Mouse (Mus musculus) right cerebral cortex, postnatal 10 days (tissue): ENCODE results near the gene Grn.

Experiments used
- DNase-seq, 2 experiments: peaks; one replicate each; pipeline ENCODE4 v3.0.0; 2021; ENCODE audit warnings: low spot score in 2 of 2

Grn gene

DNA sequence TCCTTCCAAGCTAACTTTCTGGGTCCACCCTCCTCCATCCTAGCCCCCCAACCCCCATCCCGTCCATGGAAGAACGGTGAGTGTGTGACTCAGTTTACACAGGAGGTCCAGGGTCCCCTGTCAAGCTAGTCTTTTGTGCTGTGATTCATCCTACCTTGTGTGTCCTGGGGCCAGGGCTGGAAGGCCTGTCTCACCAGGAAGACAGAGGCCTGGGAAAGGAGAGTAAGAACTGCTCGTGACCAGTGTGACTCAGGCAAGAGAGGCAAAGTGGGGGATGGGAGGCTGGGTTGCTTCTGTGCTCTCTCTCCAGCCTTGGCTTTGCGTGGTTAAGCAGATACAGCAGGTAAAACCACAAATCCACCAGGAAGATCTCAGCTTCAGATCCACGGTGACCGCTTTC is 5.4 kb upstream of the Grn start:
- no peak for DNase-seq

GRCm38 (mm10) chr11:102425555-102426316 is 4.4 kb upstream of the Grn start:
- DNase-seq = no peak

GRCm38 (mm10) chr11:102428981-102429540 is 1.1 kb upstream of the Grn start:
- DNase-seq = peak in 1 of 2 experiments; percentile 39

GRCm38 (mm10) chr11:102429551-102429950 is 564 bp upstream of the Grn start:
- DNase-seq = no peak

GRCm38 (mm10) chr11:102431018-102431645 is 1.0 kb downstream of the Grn start:
- DNase-seq = peak; percentile 87 to 90

DNA sequence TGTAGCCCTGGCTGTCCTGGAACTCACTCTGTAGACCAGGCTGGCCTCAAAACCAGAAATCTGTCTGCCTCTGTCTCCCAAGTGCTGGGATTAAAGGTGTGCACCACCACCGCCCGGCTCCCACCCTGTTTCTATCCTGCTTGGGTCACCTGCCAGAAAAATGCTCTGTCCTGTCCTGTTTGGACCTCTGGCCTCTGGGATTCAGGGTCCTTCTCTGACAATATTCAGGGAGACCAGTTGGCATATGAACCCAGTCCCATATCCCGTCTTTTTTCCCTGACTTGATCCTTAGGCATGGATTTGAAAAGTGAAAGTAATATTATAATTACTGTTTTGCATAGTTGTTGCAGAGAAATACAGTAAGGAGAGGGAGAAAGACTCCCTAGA is 1.6 kb downstream of the Grn start:
- DNase-seq = no peak

GRCm38 (mm10) chr11:102432115-102432843 is 2.2 kb downstream of the Grn start:
- peak in 1 of 2 experiments; percentile 49 for DNase-seq

- peak; percentile 68 to 78 for DNase-seq
Measured at GRCm38 (mm10) chr11:102432896-102433295, 2.8 kb downstream of the Grn start.

DNA sequence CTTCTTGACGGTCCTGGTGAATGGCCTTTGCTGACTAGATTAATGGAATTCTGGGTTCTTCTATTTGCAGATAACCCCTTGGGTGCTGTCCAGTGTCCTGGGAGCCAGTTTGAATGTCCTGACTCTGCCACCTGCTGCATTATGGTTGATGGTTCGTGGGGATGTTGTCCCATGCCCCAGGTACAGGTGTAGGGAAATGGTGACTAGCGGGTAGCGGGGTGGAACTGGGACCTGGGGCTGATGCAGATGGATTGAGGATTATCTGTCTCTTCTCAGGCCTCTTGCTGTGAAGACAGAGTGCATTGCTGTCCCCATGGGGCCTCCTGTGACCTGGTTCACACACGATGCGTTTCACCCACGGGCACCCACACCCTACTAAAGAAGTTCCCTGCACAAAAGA is 3.8 kb downstream of the Grn start:
- no peak for DNase-seq

- peak; percentile 91 to 93 for DNase-seq
Measured at GRCm38 (mm10) chr11:102434406-102434805, 4.3 kb downstream of the Grn start.

GRCm38 (mm10) chr11:102434816-102435705 is 4.9 kb downstream of the Grn start:
- no peak for DNase-seq

GRCm38 (mm10) chr11:102435754-102436470 is 5.8 kb downstream of the Grn start:
- peak in 1 of 2 experiments; percentile 64 for DNase-seq

DNA sequence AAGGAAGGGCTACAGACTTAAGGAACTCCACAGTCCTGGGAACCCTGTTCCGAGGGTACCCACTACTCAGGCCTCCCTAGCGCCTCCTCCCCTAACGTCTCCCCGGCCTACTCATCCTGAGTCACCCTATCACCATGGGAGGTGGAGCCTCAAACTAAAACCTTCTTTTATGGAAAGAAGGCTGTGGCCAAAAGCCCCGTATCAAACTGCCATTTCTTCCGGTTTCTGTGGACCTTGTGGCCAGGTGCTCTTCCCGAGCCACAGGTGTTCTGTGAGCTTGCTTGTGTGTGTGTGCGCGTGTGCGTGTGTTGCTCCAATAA is 6.3 kb downstream of the Grn start:
- no peak for DNase-seq

DNA sequence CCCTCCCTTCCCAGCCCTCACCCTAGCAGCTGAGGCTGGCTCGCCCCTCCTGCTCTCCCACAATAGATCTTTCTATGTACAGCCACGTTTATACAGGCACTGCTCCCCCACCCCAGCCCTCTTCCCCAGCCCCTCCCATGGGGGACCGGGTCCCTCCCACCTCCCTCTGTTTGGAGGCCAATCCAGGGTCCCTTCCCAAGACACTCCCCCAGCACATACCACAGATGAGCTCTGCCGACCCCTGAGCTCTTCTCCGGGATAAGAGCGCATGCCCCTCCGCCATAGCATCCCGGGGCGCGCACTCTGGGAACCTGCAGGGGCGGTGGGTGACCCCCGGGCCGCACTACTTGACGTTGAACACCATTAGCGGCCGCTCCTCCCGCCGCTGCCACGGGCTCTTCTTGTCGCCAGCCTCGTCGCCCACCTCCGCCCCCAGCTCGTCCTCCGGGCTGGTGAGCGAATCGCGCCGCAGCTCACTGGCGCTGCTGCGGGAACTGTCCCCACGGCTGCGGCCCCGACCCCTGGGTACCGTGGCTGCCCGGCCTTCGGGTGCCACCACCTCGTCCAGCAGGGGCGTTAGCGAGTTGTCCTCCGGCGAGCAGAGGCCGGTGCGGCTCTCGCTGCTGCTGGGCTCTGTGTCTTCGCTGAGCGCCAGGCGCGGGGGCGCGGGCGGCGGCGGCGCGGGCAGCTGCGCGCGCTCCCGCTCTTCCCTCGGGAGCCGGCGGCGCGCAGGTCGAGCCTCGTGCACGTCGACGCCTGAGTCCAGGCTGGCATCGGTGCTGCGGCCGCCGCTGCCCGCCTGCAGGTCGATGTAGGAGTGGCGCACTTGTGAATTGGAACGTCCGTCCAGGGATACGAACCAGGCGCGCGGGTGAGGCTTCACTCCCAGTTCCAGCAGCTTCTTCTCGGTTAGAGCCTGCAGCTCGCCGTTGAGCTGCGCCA is 7.3 kb downstream of the Grn start:
- peak; percentile 79 to 81 for DNase-seq

- peak; percentile 91 for DNase-seq
Measured at GRCm38 (mm10) chr11:102438212-102439092, 8.3 kb downstream of the Grn start.

DNA sequence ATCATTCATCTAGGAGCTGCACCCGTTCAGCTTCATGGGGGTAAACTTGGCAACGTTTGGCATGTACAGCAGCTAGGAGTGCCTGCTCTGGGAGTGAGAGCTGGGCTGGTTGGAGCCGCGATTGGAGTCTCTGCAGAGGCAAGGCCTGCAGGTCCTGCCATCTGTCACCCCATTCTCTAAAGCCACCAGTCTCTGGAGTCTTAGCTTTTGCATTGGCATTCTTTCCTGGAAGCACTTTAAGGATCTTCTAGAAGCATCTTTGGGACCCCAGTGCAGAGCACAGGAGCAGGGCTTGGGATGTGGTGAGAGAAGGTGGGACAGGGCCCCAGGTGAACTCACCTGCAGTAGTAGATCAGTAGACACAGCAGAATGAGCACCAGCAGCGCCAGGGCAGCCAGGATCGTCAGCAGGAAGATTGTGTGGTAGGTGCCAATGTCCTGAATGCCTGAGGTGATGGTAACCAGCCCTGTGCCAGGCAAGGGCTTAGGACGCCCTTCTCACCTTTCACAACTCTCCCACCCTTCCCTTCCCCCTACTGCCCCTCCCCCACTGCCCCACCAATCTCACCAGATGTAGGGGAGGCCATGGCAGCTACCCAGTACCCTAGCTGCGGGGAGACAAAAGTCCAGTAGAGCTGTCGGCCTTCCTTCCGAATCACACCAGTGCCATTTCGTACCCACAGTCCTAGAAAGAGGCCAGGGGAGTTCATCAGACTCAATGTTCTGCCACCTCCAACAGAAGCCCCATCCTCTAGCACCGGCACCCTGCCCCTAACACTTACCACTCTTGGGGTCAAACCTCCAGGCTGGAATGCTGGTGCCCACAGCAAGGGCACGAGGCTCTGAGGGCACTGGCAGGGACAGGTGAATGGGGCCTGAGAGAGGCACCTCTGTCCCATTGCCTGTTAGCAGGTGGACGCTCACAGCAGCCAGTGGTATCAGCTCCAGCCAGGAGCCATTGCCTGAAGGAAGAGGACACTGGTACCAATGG is 9.3 kb downstream of the Grn start:
- DNase-seq = peak in 1 of 2 experiments; percentile 50

DNA sequence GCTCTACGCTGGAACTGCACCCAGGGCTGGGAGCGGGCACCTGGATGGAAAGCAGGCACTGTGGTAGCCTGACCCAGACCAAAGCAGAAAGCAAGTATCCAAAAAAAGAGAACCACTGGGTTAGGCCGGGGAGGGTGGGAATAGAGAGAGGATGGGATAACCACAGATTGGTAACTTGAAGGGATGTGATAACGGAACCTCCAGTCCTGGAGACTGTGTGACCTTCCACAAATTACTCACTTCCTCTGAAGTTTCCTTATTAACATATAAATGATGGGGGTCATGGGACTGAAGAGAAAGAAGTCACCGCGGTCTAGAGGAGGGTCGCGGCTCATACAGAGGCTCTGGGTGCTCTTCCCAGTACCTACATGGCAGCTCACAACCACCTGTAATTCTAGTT is 10.1 kb downstream of the Grn start:
- DNase-seq = no peak
